8 mouse cellular contexts compared by ENCODE assay signal in genomic region chr19:5490898-5491708, GRCm38 (mm10). TPM values are rescaled to one million over a fixed set of nuclear protein-coding genes. Genes with fewer than 3 reads are reported as not detected.
A peak's percentile ranks its signal among the peaks of the same experiment; 100 is the strongest.
DNase-seq lines count a peak whose midpoint lies in the region; ATAC-seq and TF ChIP-seq lines count a peak whose summit lies in the region.

No protein-coding gene starts in this region.

- peak overlapping the region; percentile 98 for H3K27ac ChIP-seq in embryonic facial prominence, embryonic 14.5 days (replicated peaks; ENCODE audit: low read depth, low read length)
- H3K27ac ChIP-seq in kidney, embryonic 14.5 days (ENCODE audit: low read depth, low read length), result peak overlapping the region; percentile 98
- peak overlapping the region; percentile 99 for H3K27ac ChIP-seq in limb, embryonic 15.5 days
- H3K27ac ChIP-seq in midbrain, postnatal 0 days (ENCODE audit: low read depth, low read length), result peak overlapping the region; percentile 99

- H3K27me3 ChIP-seq in embryonic facial prominence, embryonic 14.5 days (replicated peaks; ENCODE audit: control insufficient read depth, insufficient read depth, low read length), result no peaks in the 10 kb centered on the region
- no peaks in the 10 kb centered on the region for H3K27me3 ChIP-seq in kidney, embryonic 14.5 days (ENCODE audit: control insufficient read depth, insufficient read depth, low read length)
- no peaks in the 10 kb centered on the region for H3K27me3 ChIP-seq in limb, embryonic 15.5 days
- H3K27me3 ChIP-seq in midbrain, postnatal 0 days (ENCODE audit: insufficient read depth, low read length), result no peaks in the 10 kb centered on the region

- H3K4me2 ChIP-seq in embryonic facial prominence, embryonic 14.5 days (ENCODE audit: low read depth, low read length), result peak overlapping the region; percentile 73
- peak overlapping the region; percentile 61 for H3K4me2 ChIP-seq in kidney, embryonic 14.5 days (replicated peaks; ENCODE audit: low read depth, low read length)
- peak overlapping the region; percentile 63 for H3K4me2 ChIP-seq in limb, embryonic 15.5 days
- H3K4me2 ChIP-seq in midbrain, postnatal 0 days (ENCODE audit: low read depth, low read length, poor library complexity, severe bottlenecking), result peak overlapping the region; percentile 65

- H3K4me3 ChIP-seq in embryonic facial prominence, embryonic 14.5 days (ENCODE audit: low read depth, low read length), result peak overlapping the region; percentile 93
- peak overlapping the region; percentile 97 for H3K4me3 ChIP-seq in kidney, embryonic 14.5 days (ENCODE audit: low read length)
- H3K4me3 ChIP-seq in limb, embryonic 15.5 days, result peak overlapping the region; percentile 99
- peak overlapping the region; percentile 71 for H3K4me3 ChIP-seq in midbrain, postnatal 0 days (ENCODE audit: low read depth, low read length)

- DNase-seq in urinary bladder, adult 18-20 months (ENCODE audit: low spot score in 2 of 2), result peak; percentile 76 to 86
- DNase-seq in urinary bladder, postnatal 10 days (ENCODE audit: low spot score), result no peak
- peak; percentile 88 for DNase-seq in embryonic facial prominence, embryonic 14.5 days (ENCODE audit: low spot score)
- DNase-seq in heart, adult 9 months (ENCODE audit: low spot score in 2 of 2), result peak; percentile 92 to 93
- DNase-seq in midbrain, postnatal 0 days (ENCODE audit: low spot score), result peak; percentile 82
- peak; percentile 68 to 79 for DNase-seq in spleen, postnatal 14 days (ENCODE audit: low spot score in 2 of 2)

- under 1% methylated on average over 42 of the region's 59 CpGs for WGBS in embryonic facial prominence, embryonic 14.5 days
- WGBS in kidney, embryonic 14.5 days, result under 1% methylated on average over 59 of the region's 59 CpGs
- WGBS in limb, embryonic 15.5 days, result under 1% methylated on average over 59 of the region's 59 CpGs
- WGBS in midbrain, postnatal 0 days, result under 1% methylated on average over 49 of the region's 59 CpGs

- no peaks in the 10 kb centered on the region for H3K9me3 ChIP-seq in embryonic facial prominence, embryonic 14.5 days (ENCODE audit: control insufficient read depth, low read length)
- H3K9me3 ChIP-seq in kidney, embryonic 14.5 days (ENCODE audit: control insufficient read depth, low read length), result no peaks in the 10 kb centered on the region
- H3K9me3 ChIP-seq in limb, embryonic 15.5 days, result no peaks in the 10 kb centered on the region
- H3K9me3 ChIP-seq in midbrain, postnatal 0 days (ENCODE audit: low read length), result no peaks in the 10 kb centered on the region

- no peak for TF ChIP-seq CTCF in midbrain, postnatal 0 days (IDR thresholded peaks at IDR 0.05)

- H3K36me3 ChIP-seq in embryonic facial prominence, embryonic 14.5 days (ENCODE audit: control insufficient read depth, insufficient read depth, low read length), result peaks cover 43% of the 10 kb centered on the region
- H3K36me3 ChIP-seq in kidney, embryonic 14.5 days (ENCODE audit: control insufficient read depth, insufficient read depth, low read length), result peaks cover 37% of the 10 kb centered on the region
- H3K36me3 ChIP-seq in limb, embryonic 15.5 days, result peaks cover 35% of the 10 kb centered on the region
- H3K36me3 ChIP-seq in midbrain, postnatal 0 days (ENCODE audit: insufficient read depth, low read length), result peaks cover 25% of the 10 kb centered on the region

- peak; percentile 6; the same call in 1 of the 2 replicates for ATAC-seq in embryonic facial prominence, embryonic 14.5 days (ENCODE audit: low read depth)
- ATAC-seq in kidney, embryonic 14.5 days (ENCODE audit: low FRiP score, low TSS enrichment), result peak; percentile 7
- 0 out of 2 replicates have a peak, but pooled peaks have one; percentile 13 for ATAC-seq in limb, embryonic 15.5 days (ENCODE audit: insufficient number of reproducible peaks, low FRiP score, low TSS enrichment, low read depth)
- ATAC-seq in midbrain, postnatal 0 days (ENCODE audit: low FRiP score), result 0 out of 2 replicates have a peak, but pooled peaks have one; percentile 24

- peaks cover 12% of the 10 kb centered on the region for H3K4me1 ChIP-seq in embryonic facial prominence, embryonic 14.5 days (ENCODE audit: control insufficient read depth, insufficient read depth, low read length)
- peaks cover 21% of the 10 kb centered on the region; the same call in 1 of the 2 replicates for H3K4me1 ChIP-seq in kidney, embryonic 14.5 days (ENCODE audit: control insufficient read depth, insufficient read depth, low read length)
- peaks cover 39% of the 10 kb centered on the region for H3K4me1 ChIP-seq in limb, embryonic 15.5 days
- peaks cover 3% of the 10 kb centered on the region; the same call in 1 of the 2 replicates for H3K4me1 ChIP-seq in midbrain, postnatal 0 days (ENCODE audit: insufficient read depth, low read length)

- peak overlapping the region; percentile 96 for H3K9ac ChIP-seq in embryonic facial prominence, embryonic 14.5 days (ENCODE audit: low read depth, low read length)
- H3K9ac ChIP-seq in kidney, embryonic 14.5 days (ENCODE audit: low read depth, low read length), result peak overlapping the region; percentile 96
- H3K9ac ChIP-seq in limb, embryonic 15.5 days, result peak overlapping the region; percentile 87
- H3K9ac ChIP-seq in midbrain, postnatal 0 days (replicated peaks; ENCODE audit: low read length, poor library complexity, severe bottlenecking), result peak overlapping the region; percentile 96

RNA-seq across cellular contexts. Expression of gene Cfl1, which starts 0.8 kb away (rescaled TPM):
- 2,353 and 2,499 TPM in 2 replicates for polyA plus RNA-seq in embryonic facial prominence, embryonic 14.5 days (2014; fragmentation: Nextera tagmentation; extraction: Ambion mirVana)
- polyA plus RNA-seq in kidney, embryonic 14.5 days (2014; fragmentation: Nextera tagmentation; extraction: Ambion mirVana), result 3,114 and 3,144 TPM in 2 replicates
- polyA plus RNA-seq in limb, embryonic 15.5 days (2015; fragmentation: Nextera tagmentation; extraction: Ambion mirVana), result 2,209 and 2,356 TPM in 2 replicates
- total RNA-seq in midbrain, postnatal 0 days (2014; rRNA removed), result 1,453 and 1,672 TPM in 2 replicates
- polyA plus RNA-seq in midbrain, postnatal 0 days (2015; fragmentation: Nextera tagmentation; extraction: Ambion mirVana), result 3,482 and 3,602 TPM in 2 replicates

RNA-seq across cellular contexts. Expression of gene Mus81, which starts 2.9 kb away (rescaled TPM):
- 38.0 and 39.6 TPM in 2 replicates for polyA plus RNA-seq in embryonic facial prominence, embryonic 14.5 days (2014; fragmentation: Nextera tagmentation; extraction: Ambion mirVana)
- polyA plus RNA-seq in kidney, embryonic 14.5 days (2014; fragmentation: Nextera tagmentation; extraction: Ambion mirVana), result 36.2 and 42.2 TPM in 2 replicates
- polyA plus RNA-seq in limb, embryonic 15.5 days (2015; fragmentation: Nextera tagmentation; extraction: Ambion mirVana), result 35.5 and 36.6 TPM in 2 replicates
- 60.9 and 87.3 TPM in 2 replicates for total RNA-seq in midbrain, postnatal 0 days (2014; rRNA removed)
- 27.9 and 30.4 TPM in 2 replicates for polyA plus RNA-seq in midbrain, postnatal 0 days (2015; fragmentation: Nextera tagmentation; extraction: Ambion mirVana)

RNA-seq across cellular contexts. Expression of gene 1700020D05Rik, which starts 12.5 kb away (rescaled TPM):
- polyA plus RNA-seq in embryonic facial prominence, embryonic 14.5 days (2014; fragmentation: Nextera tagmentation; extraction: Ambion mirVana), result not detected in 2 replicates
- polyA plus RNA-seq in kidney, embryonic 14.5 days (2014; fragmentation: Nextera tagmentation; extraction: Ambion mirVana), result 0.19 TPM in 1 of 2 replicates, not detected in the other
- polyA plus RNA-seq in limb, embryonic 15.5 days (2015; fragmentation: Nextera tagmentation; extraction: Ambion mirVana), result not detected in 2 replicates
- 3.2 and 7.3 TPM in 2 replicates for total RNA-seq in midbrain, postnatal 0 days (2014; rRNA removed)
- 0.20 TPM in 1 of 2 replicates, not detected in the other for polyA plus RNA-seq in midbrain, postnatal 0 days (2015; fragmentation: Nextera tagmentation; extraction: Ambion mirVana)

RNA-seq across cellular contexts. Expression of gene Efemp2, which starts 17.3 kb away (rescaled TPM):
- 175 and 190 TPM in 2 replicates for polyA plus RNA-seq in embryonic facial prominence, embryonic 14.5 days (2014; fragmentation: Nextera tagmentation; extraction: Ambion mirVana)
- polyA plus RNA-seq in kidney, embryonic 14.5 days (2014; fragmentation: Nextera tagmentation; extraction: Ambion mirVana), result 109 and 139 TPM in 2 replicates
- 221 and 223 TPM in 2 replicates for polyA plus RNA-seq in limb, embryonic 15.5 days (2015; fragmentation: Nextera tagmentation; extraction: Ambion mirVana)
- total RNA-seq in midbrain, postnatal 0 days (2014; rRNA removed), result 32.9 and 33.7 TPM in 2 replicates
- 35.2 and 36.1 TPM in 2 replicates for polyA plus RNA-seq in midbrain, postnatal 0 days (2015; fragmentation: Nextera tagmentation; extraction: Ambion mirVana)

RNA-seq across cellular contexts. Expression of gene Snx32, which starts 19.2 kb away (rescaled TPM):
- 10.7 and 13.2 TPM in 2 replicates for polyA plus RNA-seq in embryonic facial prominence, embryonic 14.5 days (2014; fragmentation: Nextera tagmentation; extraction: Ambion mirVana)
- polyA plus RNA-seq in kidney, embryonic 14.5 days (2014; fragmentation: Nextera tagmentation; extraction: Ambion mirVana), result 5.7 and 6.5 TPM in 2 replicates
- polyA plus RNA-seq in limb, embryonic 15.5 days (2015; fragmentation: Nextera tagmentation; extraction: Ambion mirVana), result 9.4 and 10.3 TPM in 2 replicates
- total RNA-seq in midbrain, postnatal 0 days (2014; rRNA removed), result 86.2 and 100 TPM in 2 replicates
- polyA plus RNA-seq in midbrain, postnatal 0 days (2015; fragmentation: Nextera tagmentation; extraction: Ambion mirVana), result 88.7 and 94.4 TPM in 2 replicates
